Mouse (Mus musculus) Patski (cell line): ENCODE measurements around the gene Gm20388. TPM values are rescaled to one million over a fixed set of nuclear protein-coding genes. Genes with fewer than 3 reads are reported as not detected.

Experiments used
- ATAC-seq: fragments of 100-300 bp; one replicate; pipeline ENCODE4 v1.8.0; 2021
- CTCF ChIA-PET: fragments of 350-600 bp; sonication (Branson Sonifier 250); formaldehyde crosslinking; loops from one replicate; lab custom pipeline; 2022; ENCODE audit warnings: inconsistent platforms; lab: Charles Lee
- POLR2A ChIA-PET: fragments of 350-600 bp; sonication (Branson Sonifier 250); formaldehyde crosslinking; loops from one replicate; lab custom pipeline; 2022; ENCODE audit warnings: antibody characterized with exemption, inconsistent platforms; lab: Charles Lee
- DNase-seq: peaks from one replicate; pipeline ENCODE4 v3.0.0-alpha.2; 2011; ENCODE audit warnings: low read depth, low spot score
- H3K27me3 ChIP-seq: fragments of 371-371 bp; one replicate; pipeline ENCODE4 v1.5.1; 2021
- CTCF ChIP-seq: fragments of 100-300 bp; IDR thresholded peaks from one replicate; pipeline ENCODE4 v1.5.1; 2021
- in situ Hi-C: fragments of 300-500 bp; cut with MboI; formaldehyde crosslinking; loops from 3 replicates; pipeline ENCODE4 v1.11.1; 2018; ENCODE audit warnings: low pct_unique_long_range_greater_than_20kb, mixed read lengths
- polyA plus RNA-seq: library from polyadenylated mRNA; unstranded; gene quantifications from one replicate; pipeline ENCODE4 v1.2.3, GENCODE M21; 2021

The Gm20388 gene
- polyA plus RNA-seq, 1 experiment from 2014 or later, result 86.7 TPM

- no peak for ATAC-seq
- in situ Hi-C loops, result no loop called here
- no peaks in the 10 kb centered on the region for H3K27me3 ChIP-seq
- DNase-seq, result no peak
- ChIA-PET POLR2A (no interaction called here), CTCF (no interaction called here)
- TF ChIP-seq CTCF, result no peak
These were observed 584.3 kb downstream of the Gm20388 start for GRCm38 (mm10) chr8:120494903-120495302.

- ChIA-PET POLR2A (no interaction called here), CTCF (no interaction called here)
- no peaks in the 10 kb centered on the region for H3K27me3 ChIP-seq
- no peak for TF ChIP-seq CTCF
- in situ Hi-C loops, result no loop called here
- DNase-seq (no peak), ATAC-seq (no peak)
These were observed 584.8 kb downstream of the Gm20388 start for GRCm38 (mm10) chr8:120495461-120495860.

- POLR2A ChIA-PET, result no interaction called here
- in situ Hi-C loops, result no loop called here
- no peak for ATAC-seq
- CTCF ChIA-PET, result no interaction called here
- TF ChIP-seq CTCF, result no peak
- DNase-seq, result no peak
- no peaks in the 10 kb centered on the region for H3K27me3 ChIP-seq
These were observed 585.8 kb downstream of the Gm20388 start for GRCm38 (mm10) chr8:120496478-120496877.

- in situ Hi-C loops, result no loop called here
- no peak for DNase-seq
- no peaks in the 10 kb centered on the region for H3K27me3 ChIP-seq
- CTCF ChIA-PET, result no interaction called here
- TF ChIP-seq CTCF, result no peak
- no peak for ATAC-seq
- POLR2A ChIA-PET, result interaction anchor here (0.6 kb wide), 1 partner anchor 333 kb away, joined by 3 read pairs; no protein-coding TSS in a partner anchor
These were observed 586.9 kb downstream of the Gm20388 start for GRCm38 (mm10) chr8:120497503-120497946.

- TF ChIP-seq CTCF, result no peak
- in situ Hi-C loops, result no loop called here
- ATAC-seq, result peak; percentile 22
- ChIA-PET POLR2A (no interaction called here), CTCF (interaction anchor here (1.0 kb wide), 2 partner anchors 36 to 96 kb away, joined by 3 to 4 read pairs; no protein-coding TSS in a partner anchor)
- H3K27me3 ChIP-seq, result no peaks in the 10 kb centered on the region
- DNase-seq, result no peak
These were observed 587.7 kb downstream of the Gm20388 start for GRCm38 (mm10) chr8:120498349-120498831.

- DNase-seq (peak; percentile 85), ATAC-seq (peak; percentile 91)
- H3K27me3 ChIP-seq, result no peaks in the 10 kb centered on the region
- CTCF ChIA-PET, result interaction anchor here (1.0 kb wide), 2 partner anchors 36 to 95 kb away, joined by 3 to 4 read pairs; no protein-coding TSS in a partner anchor
- in situ Hi-C loops, result no loop called here
- POLR2A ChIA-PET, result no interaction called here
- TF ChIP-seq CTCF, result no peak
These were observed 588.4 kb downstream of the Gm20388 start for GRCm38 (mm10) chr8:120498926-120499605.

- ChIA-PET CTCF (interaction anchor here (1.0 kb wide), 1 partner anchor 9 kb away, joined by 3 read pairs; no protein-coding TSS in a partner anchor), POLR2A (interaction anchor here (0.6 to 1.2 kb wide), 4 partner anchors 8 to 74 kb away, joined by 3 to 4 read pairs (median 3); no protein-coding TSS in a partner anchor)
- DNase-seq, result no peak
- no peak for TF ChIP-seq CTCF
- no peak for ATAC-seq
- no peaks in the 10 kb centered on the region for H3K27me3 ChIP-seq
- in situ Hi-C loops, result no loop called here
These were observed 590.1 kb downstream of the Gm20388 start for GRCm38 (mm10) chr8:120500701-120501261.

GRCm38 (mm10) chr8:120501426-120501825 is 590.8 kb downstream of the Gm20388 start:
- POLR2A ChIA-PET, result interaction anchor here (0.6 to 1.2 kb wide), 4 partner anchors 9 to 73 kb away, joined by 3 to 4 read pairs (median 3); no protein-coding TSS in a partner anchor

GRCm38 (mm10) chr8:120502428-120502827 is 591.8 kb downstream of the Gm20388 start:
- no peak for DNase-seq
- no peaks in the 10 kb centered on the region for H3K27me3 ChIP-seq
- no peak for ATAC-seq
- ChIA-PET CTCF (interaction anchor here (1.0 kb wide), 1 partner anchor 33 kb away, joined by 3 read pairs; no protein-coding TSS in a partner anchor), POLR2A (interaction anchor here (0.6 kb wide), 1 partner anchor 85 kb away, joined by 4 read pairs; no protein-coding TSS in a partner anchor)
- no peak for TF ChIP-seq CTCF
- in situ Hi-C loops, result no loop called here

More at GRCm38 (mm10) chr8:120501426-120501825, 590.8 kb downstream of the Gm20388 start:
- no peaks in the 10 kb centered on the region for H3K27me3 ChIP-seq
- CTCF ChIA-PET, result interaction anchor here (1.0 kb wide), 1 partner anchor 10 kb away, joined by 3 read pairs; no protein-coding TSS in a partner anchor
- no peak for TF ChIP-seq CTCF
- DNase-seq (no peak), ATAC-seq (no peak)
- in situ Hi-C loops, result no loop called here

GRCm38 (mm10) chr8:120504251-120505081 is 593.8 kb downstream of the Gm20388 start:
- TF ChIP-seq CTCF, result no peak
- H3K27me3 ChIP-seq, result no peaks in the 10 kb centered on the region
- POLR2A ChIA-PET, result interaction anchor here (0.5 kb wide), 1 partner anchor 1708 kb away, joined by 4 read pairs; no protein-coding TSS in a partner anchor
- ATAC-seq (peak; percentile 58), DNase-seq (no peak)
- CTCF ChIA-PET, result interaction anchor here (0.7 to 1.4 kb wide), 3 partner anchors 15 to 203 kb away, joined by 3 to 5 read pairs (median 3); no protein-coding TSS in a partner anchor
- in situ Hi-C loops, result no loop called here
